Mouse (Mus musculus): ENCODE data around the gene 1700029H14Rik.

DNA sequence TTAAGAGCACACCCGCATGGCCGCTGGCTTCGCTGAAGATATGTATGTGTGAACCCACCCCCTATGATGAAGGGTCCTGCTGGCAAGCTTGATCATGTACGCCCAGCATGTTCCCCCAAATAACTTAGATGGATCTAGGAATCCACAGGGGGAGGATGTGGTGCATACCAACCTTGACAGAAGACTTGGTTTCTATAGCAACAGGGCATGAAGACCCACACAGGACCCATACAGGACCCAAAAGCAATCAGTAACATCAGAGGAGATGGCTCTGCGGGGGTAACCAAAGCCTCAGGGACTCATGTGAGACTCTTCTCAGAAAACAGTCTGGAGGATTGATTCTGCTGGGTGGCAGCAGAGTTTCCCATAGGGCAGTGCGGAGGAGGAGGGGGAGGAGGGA lies 29.0 kb upstream of the 1700029H14Rik start:
- TF ChIP-seq ZNF384 (IDR thresholded peaks at IDR 0.05; ENCODE audit: low read depth, low read length) (no peak), MAFK (IDR thresholded peaks at IDR 0.05; ENCODE audit: insufficient read depth, low read depth, low read length) (no peak), ZC3H11A (IDR thresholded peaks at IDR 0.05; ENCODE audit: borderline replicate concordance, low read depth, low read length) (no peak), HCFC1 (IDR thresholded peaks at IDR 0.05; ENCODE audit: borderline replicate concordance, insufficient read depth, low read length) (no peak), CHD2 (IDR thresholded peaks at IDR 0.05; ENCODE audit: low read depth, low read length) (no peak)

Measured in ES-E14 (cell line).